In the genomic region with DNA sequence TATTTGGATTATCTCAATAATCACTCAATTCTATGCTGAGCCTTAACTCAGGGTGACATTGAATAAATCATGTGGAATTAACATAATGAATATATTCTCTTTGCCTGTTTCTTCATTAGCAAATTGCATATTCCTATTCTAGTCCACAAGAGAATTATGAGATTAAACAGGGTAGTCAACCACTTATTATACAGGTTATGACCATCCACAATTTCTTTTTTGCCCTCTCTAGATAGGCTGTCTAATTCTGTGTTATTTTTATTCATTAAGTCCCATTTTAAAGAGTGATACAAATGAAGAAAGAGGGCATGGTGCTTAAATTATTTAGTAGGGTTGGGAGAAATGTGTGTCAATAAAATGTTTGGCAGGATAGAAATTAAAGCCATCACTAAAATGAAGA, we compare ENCODE assay signal across 27 mouse cellular contexts.
DNase-seq lines count a peak whose midpoint lies in the region; ATAC-seq and TF ChIP-seq lines count a peak whose summit lies in the region.
"Had no signal": no experiment of that assay in that cellular context is flagged by ENCODE, and none has a peak within 500 bp of the region (broad histone marks: within the 10 kb centered on the region; RNA-seq: fewer than 3 reads in every experiment).

No protein-coding gene starts in this region.

- 0 out of 2 replicates have a peak, but pooled peaks have one; percentile 30 for ATAC-seq in midbrain, embryonic 11.5 days (ENCODE audit: low FRiP score)
- no peak for ATAC-seq in midbrain, embryonic 15.5 days (replicated peaks)
- ATAC-seq in midbrain, embryonic 13.5 days = peak; percentile 62
- ATAC-seq: activated CD4-positive, CD25-positive, alpha-beta regulatory T cell, adult 4 months; CD4-positive, CD25-positive, alpha-beta regulatory T cell, adult 4 months; forebrain, embryonic 13.5 days; forebrain, embryonic 15.5 days; forebrain, postnatal 0 days; Patski had no signal

- no peaks in the 10 kb centered on the region for H3K9me3 ChIP-seq in midbrain, embryonic 11.5 days (ENCODE audit: control insufficient read depth, low read length)
- no peaks in the 10 kb centered on the region for H3K9me3 ChIP-seq in midbrain, embryonic 15.5 days
- H3K9me3 ChIP-seq in midbrain, embryonic 13.5 days = no peaks in the 10 kb centered on the region
- no peaks in the 10 kb centered on the region for H3K9me3 ChIP-seq in midbrain, embryonic 10.5 days (replicated peaks)
- H3K9me3 ChIP-seq: embryonic facial prominence, embryonic 13.5 days; embryonic facial prominence, embryonic 15.5 days; forebrain, embryonic 13.5 days; forebrain, embryonic 15.5 days; G1E had no signal

- H3K9ac ChIP-seq in midbrain, embryonic 11.5 days (ENCODE audit: low read length) = no peak overlapping the region
- H3K9ac ChIP-seq in midbrain, embryonic 15.5 days = no peak overlapping the region
- no peak overlapping the region for H3K9ac ChIP-seq in midbrain, embryonic 13.5 days (replicated peaks)
- H3K9ac ChIP-seq: embryonic facial prominence, embryonic 13.5 days; embryonic facial prominence, embryonic 15.5 days; forebrain, embryonic 13.5 days; forebrain, embryonic 15.5 days; forebrain, postnatal 0 days had no signal

- no peak for TF ChIP-seq CTCF in brain, embryonic 14.5 days (IDR thresholded peaks at IDR 0.05; ENCODE audit: borderline replicate concordance, extremely low read depth, insufficient read depth, insufficient read length)

- H3K4me2 ChIP-seq in midbrain, embryonic 11.5 days = no peak overlapping the region
- H3K4me2 ChIP-seq in midbrain, embryonic 15.5 days = no peak overlapping the region
- H3K4me2 ChIP-seq in midbrain, embryonic 13.5 days (replicated peaks) = no peak overlapping the region
- H3K4me2 ChIP-seq: embryonic facial prominence, embryonic 13.5 days; embryonic facial prominence, embryonic 15.5 days; forebrain, embryonic 13.5 days; forebrain, embryonic 15.5 days had no signal

- H3K36me3 ChIP-seq in midbrain, embryonic 11.5 days (ENCODE audit: control insufficient read depth, insufficient read depth, low read length) = no peaks in the 10 kb centered on the region
- H3K36me3 ChIP-seq in midbrain, embryonic 15.5 days (replicated peaks) = no peaks in the 10 kb centered on the region
- H3K36me3 ChIP-seq in midbrain, embryonic 13.5 days = no peaks in the 10 kb centered on the region
- no peaks in the 10 kb centered on the region for H3K36me3 ChIP-seq in midbrain, embryonic 10.5 days
- H3K36me3 ChIP-seq: embryonic facial prominence, embryonic 13.5 days; embryonic facial prominence, embryonic 15.5 days; forebrain, embryonic 15.5 days; G1E had no signal

- no peak for DNase-seq in midbrain, embryonic 11.5 days (ENCODE audit: low spot score, missing footprints)
- DNase-seq in midbrain, embryonic 10.5 days (ENCODE audit: low spot score) = no peak
- DNase-seq in brain, embryonic 14.5 days (ENCODE audit: low read depth) = peak; percentile 13
- DNase-seq: adrenal gland, adult 8-10 months; adrenal gland, postnatal 14 days; adrenal gland, postnatal 36 days; B cell, adult 2 months; cerebellum, adult 11 months; cerebellum, adult 18-20 months; cerebellum, adult 8-10 months; cerebellum, adult 9-11 months; cerebellum, postnatal 14 days; cerebellum, postnatal 36 days; embryo, embryonic 11 days; forebrain, postnatal 0 days had no signal

- H3K4me1 ChIP-seq in midbrain, embryonic 11.5 days (ENCODE audit: control insufficient read depth, insufficient read depth, low read length) = no peaks in the 10 kb centered on the region
- H3K4me1 ChIP-seq in midbrain, embryonic 15.5 days = no peaks in the 10 kb centered on the region
- H3K4me1 ChIP-seq in midbrain, embryonic 13.5 days (replicated peaks) = no peaks in the 10 kb centered on the region
- H3K4me1 ChIP-seq in midbrain, embryonic 10.5 days = no peaks in the 10 kb centered on the region
- H3K4me1 ChIP-seq: embryonic facial prominence, embryonic 13.5 days; embryonic facial prominence, embryonic 15.5 days; forebrain, embryonic 13.5 days; forebrain, embryonic 15.5 days had no signal

- no peaks in the 10 kb centered on the region for H3K27me3 ChIP-seq in midbrain, embryonic 11.5 days (ENCODE audit: control insufficient read depth, insufficient read depth, low read length)
- H3K27me3 ChIP-seq in midbrain, embryonic 15.5 days (replicated peaks) = no peaks in the 10 kb centered on the region
- no peaks in the 10 kb centered on the region for H3K27me3 ChIP-seq in midbrain, embryonic 13.5 days
- no peaks in the 10 kb centered on the region for H3K27me3 ChIP-seq in midbrain, embryonic 10.5 days (ENCODE audit: low read depth, poor library complexity, severe bottlenecking)
- H3K27me3 ChIP-seq: CH12.LX; embryonic facial prominence, embryonic 13.5 days; embryonic facial prominence, embryonic 15.5 days; forebrain, embryonic 13.5 days; forebrain, embryonic 15.5 days; Patski had no signal

- H3K4me3 ChIP-seq in midbrain, embryonic 11.5 days (ENCODE audit: low read depth, low read length) = no peak overlapping the region
- no peak overlapping the region for H3K4me3 ChIP-seq in midbrain, embryonic 15.5 days
- H3K4me3 ChIP-seq in midbrain, embryonic 13.5 days (replicated peaks) = no peak overlapping the region
- H3K4me3 ChIP-seq in midbrain, embryonic 10.5 days = no peak overlapping the region
- H3K4me3 ChIP-seq: embryonic facial prominence, embryonic 13.5 days; embryonic facial prominence, embryonic 15.5 days; erythroblast, embryonic 14.5 days; forebrain, embryonic 13.5 days; forebrain, embryonic 15.5 days had no signal

- no peak overlapping the region for H3K27ac ChIP-seq in midbrain, embryonic 11.5 days (ENCODE audit: low read depth, low read length)
- no peak overlapping the region for H3K27ac ChIP-seq in midbrain, embryonic 15.5 days
- no peak overlapping the region for H3K27ac ChIP-seq in midbrain, embryonic 13.5 days
- no peak overlapping the region for H3K27ac ChIP-seq in midbrain, embryonic 10.5 days (replicated peaks)
- H3K27ac ChIP-seq: embryonic facial prominence, embryonic 13.5 days; embryonic facial prominence, embryonic 15.5 days; forebrain, embryonic 13.5 days; forebrain, embryonic 15.5 days had no signal

- TF ChIP-seq POLR2A in brain, embryonic 14.5 days (IDR thresholded peaks at IDR 0.05; ENCODE audit: borderline replicate concordance, extremely low read depth, insufficient read depth, insufficient read length, poor library complexity, severe bottlenecking) = no peak
